Mouse (Mus musculus) spleen, postnatal 4 days (tissue): ENCODE results near the gene Slc5a10.
"Not testable (repeated sequence)": the region's sequence is repeated elsewhere in the genome, so short reads cannot be mapped to it uniquely, and the experiment has no call there.

ENCODE experiments used
- DNase-seq, 2 experiments: peaks; one replicate each; pipeline ENCODE4 v3.0.0; 2022; ENCODE audit warnings: low spot score in 2 of 2

Gene Slc5a10

DNA sequence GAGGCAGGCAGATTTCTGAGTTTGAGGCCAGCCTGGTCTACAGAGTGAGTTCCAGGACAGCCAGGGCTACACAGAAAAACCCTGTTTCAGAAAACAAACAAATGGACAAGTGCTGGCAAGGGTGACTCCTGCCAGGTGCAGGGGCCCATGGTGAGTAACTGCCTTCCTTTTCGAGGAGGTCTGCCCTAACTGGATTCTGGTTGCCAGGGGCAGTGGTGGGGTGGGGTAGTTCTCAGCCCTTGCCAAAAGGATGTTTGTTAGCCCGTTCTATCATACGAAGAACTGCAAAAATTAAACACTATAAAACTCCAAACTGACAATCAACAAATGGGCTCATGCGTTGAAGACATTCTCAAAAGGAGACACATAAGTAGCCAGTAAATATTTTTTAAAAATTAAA lies 71.0 kb downstream of the Slc5a10 start:
- no peak for DNase-seq

DNA sequence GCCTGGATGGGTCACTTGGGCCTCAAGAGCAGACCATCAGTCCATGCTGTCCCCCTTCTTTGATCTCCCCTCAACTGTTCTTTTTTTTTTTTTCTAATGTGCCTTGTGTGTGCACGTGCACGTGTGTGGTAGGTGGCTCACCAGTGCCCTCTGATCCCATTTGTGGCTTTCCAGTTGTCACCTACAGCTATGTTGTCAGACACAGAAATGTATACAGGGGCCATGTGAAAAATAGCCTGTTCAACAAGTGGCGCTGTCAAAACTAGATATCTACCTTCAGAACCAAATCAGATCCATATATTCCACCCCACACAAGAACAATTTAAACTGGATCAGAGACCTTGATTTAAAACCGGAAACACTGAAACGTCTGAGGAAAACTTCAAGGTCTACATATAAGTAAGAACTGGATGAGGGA lies 71.5 kb downstream of the Slc5a10 start:
- DNase-seq = no peak

DNA sequence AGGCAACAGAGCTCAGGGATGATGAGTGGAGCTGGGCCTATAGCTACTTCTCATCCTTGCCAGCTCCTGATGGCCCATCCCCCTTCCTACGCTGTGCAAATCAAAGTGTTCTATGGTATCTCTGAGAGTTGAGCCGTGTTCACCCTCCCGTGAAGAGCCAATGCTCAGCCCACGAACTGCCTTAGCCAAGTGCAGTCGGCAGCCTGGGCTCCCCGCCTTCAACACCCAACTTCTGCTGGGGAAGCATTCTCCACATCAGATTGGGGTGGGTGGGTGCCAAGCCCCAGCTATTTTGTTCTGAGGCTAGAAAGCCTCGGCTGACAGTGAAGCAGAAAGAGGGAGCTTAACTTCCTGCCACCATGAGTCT lies 71.9 kb downstream of the Slc5a10 start:
- DNase-seq = no peak

GRCm38 (mm10) chr11:61647956-61648748 lies 72.5 kb downstream of the Slc5a10 start:
- no peak for DNase-seq

GRCm38 (mm10) chr11:61647110-61647910 lies 73.3 kb downstream of the Slc5a10 start:
- no peak for DNase-seq

DNA sequence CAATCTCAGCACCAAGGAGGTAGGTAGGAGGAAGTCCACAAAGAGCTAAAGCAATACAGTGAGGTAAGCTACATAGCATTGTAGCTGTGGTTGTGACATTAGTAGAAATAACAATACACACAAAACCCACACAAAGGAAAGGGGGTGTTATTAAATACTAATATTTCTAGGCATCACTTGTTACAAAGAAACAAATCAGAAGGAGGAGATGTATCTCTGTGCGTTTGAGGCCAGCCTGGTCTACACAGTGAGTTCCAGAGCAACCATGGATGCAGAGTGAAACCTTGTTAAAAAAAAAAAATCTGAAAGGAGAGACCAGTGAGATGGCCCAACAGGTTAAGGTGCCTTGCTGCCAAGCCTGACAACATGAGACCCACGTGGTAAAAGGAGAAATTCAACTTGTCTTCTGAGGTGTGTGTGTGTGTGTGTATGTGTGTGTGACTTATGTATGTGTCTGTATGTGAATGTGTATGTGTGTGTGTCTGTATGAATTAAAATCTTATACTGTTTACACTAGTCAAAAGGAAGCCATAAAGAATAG lies 74.1 kb downstream of the Slc5a10 start:
- no peak for DNase-seq

DNA sequence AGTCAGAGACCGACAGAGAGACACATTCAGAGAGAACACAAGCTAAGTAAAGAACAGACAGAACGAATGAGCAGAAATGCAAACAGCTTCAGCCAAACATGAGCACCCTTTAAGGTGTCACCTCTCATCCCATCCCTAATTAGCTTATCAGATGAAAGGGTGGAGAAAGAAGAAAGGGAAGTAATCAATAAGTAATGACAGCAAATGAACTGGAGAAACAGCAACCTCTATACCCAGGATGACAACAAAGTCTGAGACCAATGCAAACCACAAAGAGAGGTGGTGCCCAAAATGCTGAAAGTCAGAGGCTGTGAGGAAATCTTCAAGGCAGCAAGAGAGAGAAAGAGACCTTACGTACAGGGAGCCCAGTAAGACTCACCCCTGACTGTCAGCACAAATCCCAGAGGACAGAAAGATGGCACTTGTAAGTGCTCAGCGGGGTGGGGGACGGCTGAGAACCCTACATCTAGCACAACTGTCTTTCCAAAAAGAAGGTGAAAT lies 75.2 kb downstream of the Slc5a10 start:
- peak in 1 of 2 experiments; percentile 52 for DNase-seq

- DNase-seq = peak in 1 of 2 experiments; percentile 54
These were observed 75.9 kb downstream of the Slc5a10 start for GRCm38 (mm10) chr11:61644576-61645326.

DNA sequence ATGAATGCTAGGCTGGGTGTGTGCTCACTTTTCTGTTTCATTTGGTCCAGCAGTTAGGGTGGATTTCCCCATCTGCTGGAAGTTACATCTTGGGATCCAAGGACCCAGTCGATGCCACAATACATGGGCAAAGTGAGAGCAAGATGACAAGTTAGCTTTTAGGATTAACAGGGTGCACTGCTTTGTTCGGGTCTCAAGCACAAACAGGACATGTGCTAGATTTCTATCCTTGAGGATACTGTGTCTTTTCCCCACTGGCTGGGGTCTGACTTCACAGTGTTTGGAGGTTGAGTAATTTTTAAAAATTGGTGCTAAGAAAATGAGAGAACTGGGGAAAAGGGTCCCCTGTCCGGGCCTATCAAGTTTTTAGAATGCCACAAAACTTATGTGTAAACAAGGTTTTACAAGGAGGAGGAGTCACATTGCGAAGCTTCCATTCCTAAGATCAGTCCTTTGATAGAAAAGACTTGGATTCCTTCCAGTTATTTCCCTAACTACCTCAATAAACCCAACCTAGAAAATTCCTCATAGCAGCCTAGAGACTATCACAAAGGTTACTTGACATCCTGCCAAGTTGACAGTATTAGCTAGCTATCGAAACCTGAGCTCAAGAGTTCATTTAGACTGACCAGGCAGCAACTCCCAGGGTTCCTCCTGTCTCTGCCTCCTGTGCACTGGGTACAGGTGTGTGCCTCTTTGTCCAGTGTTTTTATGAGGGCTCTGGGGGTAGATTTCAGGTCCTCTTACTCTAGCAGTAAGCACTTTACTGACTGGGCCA lies 77.3 kb downstream of the Slc5a10 start:
- DNase-seq = no peak

DNA sequence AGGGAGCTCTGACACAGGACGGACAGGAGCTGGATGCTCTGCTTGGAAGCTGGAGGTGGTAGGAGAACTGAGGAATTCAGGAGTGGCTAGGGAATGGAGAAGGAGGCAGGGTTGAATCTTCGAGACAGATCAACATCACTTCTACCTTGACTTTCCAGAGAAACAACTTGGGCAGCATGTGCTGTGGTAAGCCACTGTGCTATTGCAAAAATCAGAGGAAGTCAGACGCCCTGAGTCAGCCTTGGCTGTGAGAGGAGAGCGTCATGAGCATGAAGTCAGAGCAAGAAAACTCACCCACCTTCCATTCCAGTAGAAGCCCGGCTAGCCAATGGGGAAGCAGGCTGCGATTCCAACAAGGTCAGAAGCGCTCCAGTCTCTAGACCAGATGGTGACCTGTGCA lies 78.5 kb downstream of the Slc5a10 start:
- peak in 1 of 2 experiments; percentile 57 for DNase-seq

- not testable (repeated sequence) for DNase-seq
These were observed 80.0 kb downstream of the Slc5a10 start for GRCm38 (mm10) chr11:61640585-61640984.

- DNase-seq = no peak
These were observed 80.9 kb downstream of the Slc5a10 start for GRCm38 (mm10) chr11:61639601-61640177.

GRCm38 (mm10) chr11:61638764-61639536 lies 81.7 kb downstream of the Slc5a10 start:
- DNase-seq = peak; percentile 39 to 70

GRCm38 (mm10) chr11:61637856-61638255 lies 82.8 kb downstream of the Slc5a10 start:
- no peak for DNase-seq

- no peak for DNase-seq
These were observed 83.2 kb downstream of the Slc5a10 start for GRCm38 (mm10) chr11:61637413-61637812.

GRCm38 (mm10) chr11:61636309-61636708 lies 84.3 kb downstream of the Slc5a10 start:
- not testable (repeated sequence) for DNase-seq

- DNase-seq = no peak
These were observed 91.0 kb downstream of the Slc5a10 start for GRCm38 (mm10) chr11:61629621-61630020.

DNA sequence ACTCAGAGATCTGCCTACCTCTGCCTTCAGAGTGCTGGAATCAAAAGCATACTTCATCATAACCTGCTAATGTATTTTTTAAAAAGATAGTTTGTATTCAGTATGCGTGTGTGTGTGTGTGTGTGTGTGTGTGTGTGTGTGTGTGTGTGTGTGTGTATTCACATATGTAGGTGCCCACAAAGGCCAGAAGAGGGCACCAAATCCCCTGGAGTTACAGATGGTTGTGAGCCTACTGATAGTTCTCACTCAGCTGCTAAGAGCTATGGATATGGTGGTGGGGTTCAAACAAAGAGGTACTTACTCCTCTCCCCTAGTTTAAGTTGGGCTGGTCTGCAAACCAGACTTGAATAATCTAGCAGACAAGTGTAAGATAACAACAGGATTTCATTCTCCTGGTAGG lies 94.1 kb downstream of the Slc5a10 start:
- no peak for DNase-seq

DNA sequence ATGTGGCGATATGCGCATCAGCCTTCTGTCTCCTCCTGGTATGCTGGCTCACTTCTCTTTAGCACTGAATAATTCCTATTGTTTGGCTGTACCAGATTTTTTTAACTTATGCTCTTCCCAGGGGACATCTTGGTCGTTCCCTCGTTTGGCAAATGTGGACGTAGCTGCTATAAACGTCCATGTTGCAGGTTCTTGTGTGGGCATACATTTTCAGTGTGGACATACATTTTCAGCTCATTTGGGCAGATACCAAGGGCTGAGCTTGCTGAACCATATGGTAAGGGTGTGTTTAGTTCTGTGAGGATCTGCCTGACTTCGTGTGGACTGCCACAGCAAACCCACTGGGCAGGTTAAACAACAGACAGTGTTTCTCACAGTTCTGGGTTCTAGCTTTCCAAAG lies 95.5 kb downstream of the Slc5a10 start:
- no peak for DNase-seq
